Mouse (Mus musculus): ENCODE results near the gene Vamp1. TPM values are rescaled to one million over a fixed set of nuclear protein-coding genes. Genes with fewer than 3 reads are reported as not detected.

Vamp1 gene
- total and polyA plus RNA-seq, 3 experiments, result 1.9 to 4.6 (median 3.1) TPM

- H3K27ac ChIP-seq (ENCODE audit: insufficient read depth, low read depth), result peak overlapping the region; percentile 83
- in situ Hi-C loops (cut with MboI; ENCODE audit: low pct_ligation_motif_present, low pct_unique_long_range_greater_than_20kb, low sequenced_read_pairs), result no loop called here
These were observed 48.3 kb upstream of the Vamp1 start for GRCm38 (mm10) chr6:125166861-125167650.

GRCm38 (mm10) chr6:125168086-125168485 is 47.3 kb upstream of the Vamp1 start:
- H3K4me3 ChIP-seq (replicated peaks in 1 of 3; ENCODE audit: low read depth in 2 of 3, low read length in 2 of 3, poor library complexity in 1 of 3), result no peak overlapping the region
- H3K27ac ChIP-seq (ENCODE audit: insufficient read depth, low read depth), result no peak overlapping the region
- in situ Hi-C loops (cut with MboI; ENCODE audit: low pct_ligation_motif_present, low pct_unique_long_range_greater_than_20kb, low sequenced_read_pairs) (no loop called here), dilution Hi-C loops (cut with MboI; ENCODE audit: extremely low pct_ligation_motif_present, extremely low pct_unique_long_range_greater_than_20kb, low sequenced_read_pairs) (no loop called here)
- no peaks in the 10 kb centered on the region for H3K9me3 ChIP-seq (replicated peaks; ENCODE audit: low read length)
- H3K9ac ChIP-seq (ENCODE audit: insufficient read depth, low read depth), result no peak overlapping the region
- peaks cover 21% of the 10 kb centered on the region for H3K79me2 ChIP-seq (replicated peaks; ENCODE audit: control insufficient read depth, extremely low read depth, insufficient read depth, poor library complexity, severe bottlenecking)
- H3K4me2 ChIP-seq (ENCODE audit: insufficient read depth, low read depth, poor library complexity, severe bottlenecking), result no peak overlapping the region
- H3K4me1 ChIP-seq (ENCODE audit: control insufficient read depth in 1 of 2, insufficient read depth in 2 of 2), result peaks cover 8 to 20% of the 10 kb centered on the region in 2 experiments
- no peaks in the 10 kb centered on the region for H3K27me3 ChIP-seq (replicated peaks)
- TF ChIP-seq NRF1 (IDR thresholded peaks at IDR 0.05; ENCODE audit: low read depth, low read length), result no peak
- TF ChIP-seq ETS1 (conservative IDR thresholded peaks at IDR 0.05; ENCODE audit: low read depth, low read length), result no peak
- TF ChIP-seq POLR2A (IDR thresholded peaks at IDR 0.05; ENCODE audit: low read depth, low read length), result peak; percentile 6; the same call in 1 of the 2 replicates
- no peak for TF ChIP-seq HCFC1 (IDR thresholded peaks at IDR 0.05; ENCODE audit: low read depth, low read length)
- TF ChIP-seq ZNF384 (IDR thresholded peaks at IDR 0.05; ENCODE audit: low read depth, low read length), result no peak
- TF ChIP-seq MAFK (IDR thresholded peaks at IDR 0.05; ENCODE audit: insufficient replicate concordance, low read length), result no peak
- TF ChIP-seq MXI1 (IDR thresholded peaks at IDR 0.05; ENCODE audit: low read depth, low read length), result no peak
- no peak for DNase-seq (ENCODE audit: extremely low read depth)
- H3K36me3 ChIP-seq (replicated peaks in 1 of 2; ENCODE audit: control insufficient read depth in 1 of 2, insufficient read depth in 1 of 2, low read length in 1 of 2), result peaks cover 61 to 76% of the 10 kb centered on the region in 2 experiments

More at GRCm38 (mm10) chr6:125166861-125167650, 48.3 kb upstream of the Vamp1 start:
- Histone ChIP-seq H3K27me3 (replicated peaks) (no peaks in the 10 kb centered on the region), H3K4me2 (ENCODE audit: insufficient read depth, low read depth, poor library complexity, severe bottlenecking) (peak overlapping the region; percentile 81), H3K9me3 (replicated peaks; ENCODE audit: low read length) (no peaks in the 10 kb centered on the region), H3K4me3 (replicated peaks in 1 of 3; ENCODE audit: low read depth in 2 of 3, low read length in 2 of 3, poor library complexity in 1 of 3) (peak overlapping the region; percentile 64 to 97 (median 75)), H3K4me1 (ENCODE audit: control insufficient read depth in 1 of 2, insufficient read depth in 2 of 2) (peaks cover 11 to 24% of the 10 kb centered on the region in 2 experiments), H3K79me2 (replicated peaks; ENCODE audit: control insufficient read depth, extremely low read depth, insufficient read depth, poor library complexity, severe bottlenecking) (peaks cover 21% of the 10 kb centered on the region), H3K36me3 (replicated peaks in 1 of 2; ENCODE audit: control insufficient read depth in 1 of 2, insufficient read depth in 1 of 2, low read length in 1 of 2) (peaks cover 62 to 72% of the 10 kb centered on the region in 2 experiments), H3K9ac (ENCODE audit: insufficient read depth, low read depth) (peak overlapping the region; percentile 50; the same call in 1 of the 2 replicates)
- dilution Hi-C loops (cut with MboI; ENCODE audit: extremely low pct_ligation_motif_present, extremely low pct_unique_long_range_greater_than_20kb, low sequenced_read_pairs), result no loop called here
- DNase-seq (ENCODE audit: extremely low read depth), result peak; percentile 44
- TF ChIP-seq KAT2A (IDR thresholded peaks at IDR 0.05; ENCODE audit: insufficient replicate concordance, low read length) (no peak), MXI1 (IDR thresholded peaks at IDR 0.05; ENCODE audit: low read depth, low read length) (peak; percentile 53; the same call in 1 of the 2 replicates), ETS1 (conservative IDR thresholded peaks at IDR 0.05; ENCODE audit: low read depth, low read length) (no peak), ZNF384 (IDR thresholded peaks at IDR 0.05; ENCODE audit: low read depth, low read length) (no peak), CHD1 (IDR thresholded peaks at IDR 0.05; ENCODE audit: low read depth, low read length) (no peak), MEF2A (IDR thresholded peaks at IDR 0.05; ENCODE audit: borderline replicate concordance, low read depth, low read length) (no peak), USF2 (conservative IDR thresholded peaks at IDR 0.05; ENCODE audit: low read depth, low read length) (no peak), HCFC1 (IDR thresholded peaks at IDR 0.05; ENCODE audit: low read depth, low read length) (no peak), ELF1 (IDR thresholded peaks at IDR 0.05; ENCODE audit: low read depth, low read length) (no peak), NRF1 (IDR thresholded peaks at IDR 0.05; ENCODE audit: low read depth, low read length) (no peak), POLR2AphosphoS2 (IDR thresholded peaks at IDR 0.05; ENCODE audit: low read depth, low read length) (no peak), ZMIZ1 (IDR thresholded peaks at IDR 0.05; ENCODE audit: low read depth, low read length) (peak; percentile 11; the same call in 1 of the 2 replicates), CTCF (conservative IDR thresholded peaks at IDR 0.05 in 1 of 2, IDR thresholded peaks at IDR 0.05 in 1 of 2; ENCODE audit: low read depth in 2 of 2, low read length in 2 of 2) (no peak), UBTF (IDR thresholded peaks at IDR 0.05; ENCODE audit: low read depth, low read length) (no peak), RAD21 (IDR thresholded peaks at IDR 0.05; ENCODE audit: low read depth, low read length) (no peak), USF1 (IDR thresholded peaks at IDR 0.05; ENCODE audit: low read depth, low read length) (no peak), POLR2A (IDR thresholded peaks at IDR 0.05; ENCODE audit: low read depth, low read length) (no peak), NELFE (IDR thresholded peaks at IDR 0.05; ENCODE audit: low read depth, low read length) (no peak), TBP (conservative IDR thresholded peaks at IDR 0.05; ENCODE audit: low read depth, low read length) (no peak), MYC (IDR thresholded peaks at IDR 0.05; ENCODE audit: low read depth, low read length) (0 out of 2 replicates have a peak, but pooled peaks have one; percentile 10), MAZ (IDR thresholded peaks at IDR 0.05; ENCODE audit: low read depth, low read length) (no peak), SIN3A (IDR thresholded peaks at IDR 0.05; ENCODE audit: low read length) (no peak), ZKSCAN1 (IDR thresholded peaks at IDR 0.05; ENCODE audit: borderline replicate concordance, low read depth, low read length) (no peak), PAX5 (IDR thresholded peaks at IDR 0.05; ENCODE audit: low read length) (no peak), ZC3H11A (IDR thresholded peaks at IDR 0.05; ENCODE audit: low read depth, low read length) (no peak), JUN (IDR thresholded peaks at IDR 0.05; ENCODE audit: insufficient read depth, low read depth, low read length) (no peak), SMC3 (IDR thresholded peaks at IDR 0.05; ENCODE audit: low read depth, low read length) (no peak), RCOR1 (conservative IDR thresholded peaks at IDR 0.05; ENCODE audit: low read depth, low read length) (0 out of 2 replicates have a peak, but pooled peaks have one; percentile 6), TCF12 (IDR thresholded peaks at IDR 0.05; ENCODE audit: low read depth, low read length) (no peak), CHD2 (IDR thresholded peaks at IDR 0.05; ENCODE audit: low read length) (peak; percentile 27; the same call in 1 of the 2 replicates), MAX (IDR thresholded peaks at IDR 0.05; ENCODE audit: low read length) (no peak), MAFK (IDR thresholded peaks at IDR 0.05; ENCODE audit: insufficient replicate concordance, low read length) (peak; percentile 39; the same call in 1 of the 2 replicates), IRF4 (IDR thresholded peaks at IDR 0.05; ENCODE audit: low read depth, low read length) (no peak), EP300 (IDR thresholded peaks at IDR 0.05; ENCODE audit: low read length) (no peak), JUND (conservative IDR thresholded peaks at IDR 0.05; ENCODE audit: low read depth, low read length) (no peak), BHLHE40 (IDR thresholded peaks at IDR 0.05; ENCODE audit: low read depth, low read length) (no peak), GABPA (IDR thresholded peaks at IDR 0.05; ENCODE audit: insufficient replicate concordance, low read depth, low read length) (no peak), E2F4 (IDR thresholded peaks at IDR 0.05; ENCODE audit: insufficient replicate concordance, low read depth, low read length) (no peak)

All from CH12.LX (cell line).